Comparison of ENCODE assay signal across 24 mouse cellular contexts in the genomic region with DNA sequence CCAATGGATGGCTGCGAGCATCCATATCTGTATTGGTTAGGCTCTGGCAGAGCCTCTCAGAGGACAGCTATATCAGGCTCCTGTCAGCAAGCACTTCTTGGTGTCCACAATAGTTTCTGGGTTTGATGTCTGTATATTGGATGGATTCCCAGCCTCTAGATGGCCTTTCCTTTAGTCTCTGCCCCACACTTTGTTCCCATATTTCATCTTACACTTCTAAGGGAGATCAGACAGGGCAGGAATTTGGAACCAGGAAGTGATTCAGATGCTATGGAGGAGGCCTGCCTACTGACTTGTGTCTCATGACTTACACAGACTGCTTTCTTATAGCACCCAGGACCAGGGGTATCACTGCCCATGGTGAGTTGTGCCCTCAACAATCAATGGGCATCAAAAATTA.
DNase-seq lines count a peak whose midpoint lies in the region; ATAC-seq and TF ChIP-seq lines count a peak whose summit lies in the region.
"Had no signal": no experiment of that assay in that cellular context is flagged by ENCODE, and none has a peak within 500 bp of the region (broad histone marks: within the 10 kb centered on the region; RNA-seq: fewer than 3 reads in every experiment).

No protein-coding gene starts in this region.

- H3K4me3 ChIP-seq in heart, embryonic 15.5 days, result no peak overlapping the region
- H3K4me3 ChIP-seq in lung, embryonic 14.5 days (ENCODE audit: low read depth, low read length), result no peak overlapping the region
- H3K4me3 ChIP-seq in lung, embryonic 16.5 days (ENCODE audit: low read length), result no peak overlapping the region
- H3K4me3 ChIP-seq: embryonic facial prominence, embryonic 10.5 days; embryonic facial prominence, embryonic 12.5 days; forebrain, embryonic 13.5 days; forebrain, embryonic 15.5 days had no signal

- WGBS in heart, embryonic 15.5 days, result 18% methylated on average over 1 of the region's 1 CpGs
- WGBS in lung, embryonic 14.5 days, result 53% methylated on average over 1 of the region's 1 CpGs
- WGBS in lung, embryonic 16.5 days, result 50% methylated on average over 1 of the region's 1 CpGs

- no peak overlapping the region for H3K27ac ChIP-seq in heart, embryonic 15.5 days
- no peak overlapping the region for H3K27ac ChIP-seq in lung, embryonic 14.5 days (ENCODE audit: low read depth)
- no peak overlapping the region for H3K27ac ChIP-seq in lung, embryonic 16.5 days (ENCODE audit: low read length)
- H3K27ac ChIP-seq: embryonic facial prominence, embryonic 10.5 days; embryonic facial prominence, embryonic 12.5 days; forebrain, embryonic 13.5 days; forebrain, embryonic 15.5 days had no signal

- H3K27me3 ChIP-seq in heart, embryonic 15.5 days, result no peaks in the 10 kb centered on the region
- H3K27me3 ChIP-seq in lung, embryonic 14.5 days (ENCODE audit: insufficient read depth, low read length), result no peaks in the 10 kb centered on the region
- no peaks in the 10 kb centered on the region for H3K27me3 ChIP-seq in lung, embryonic 16.5 days (ENCODE audit: control insufficient read depth, insufficient read depth, low read depth, low read length)
- H3K27me3 ChIP-seq: CH12.LX; embryonic facial prominence, embryonic 12.5 days; forebrain, embryonic 13.5 days; forebrain, embryonic 15.5 days; Patski had no signal

- H3K9ac ChIP-seq in heart, embryonic 15.5 days, result no peak overlapping the region
- H3K9ac ChIP-seq in lung, embryonic 14.5 days, result no peak overlapping the region
- no peak overlapping the region for H3K9ac ChIP-seq in lung, embryonic 16.5 days (ENCODE audit: low read length)
- H3K9ac ChIP-seq: embryonic facial prominence, embryonic 12.5 days; forebrain, embryonic 13.5 days; forebrain, embryonic 15.5 days had no signal

- H3K9me3 ChIP-seq in heart, embryonic 15.5 days (replicated peaks), result no peaks in the 10 kb centered on the region
- H3K9me3 ChIP-seq in lung, embryonic 14.5 days (ENCODE audit: low read depth, low read length), result no peaks in the 10 kb centered on the region
- H3K9me3 ChIP-seq in lung, embryonic 16.5 days (ENCODE audit: control insufficient read depth, low read length), result no peaks in the 10 kb centered on the region
- H3K9me3 ChIP-seq: embryonic facial prominence, embryonic 10.5 days; embryonic facial prominence, embryonic 12.5 days; forebrain, embryonic 13.5 days; forebrain, embryonic 15.5 days had no signal

- peak; percentile 39; the same call in 1 of the 2 replicates for ATAC-seq in heart, embryonic 15.5 days (replicated peaks; ENCODE audit: insufficient number of reproducible peaks, insufficient read depth, low FRiP score, low read depth)
- peak; percentile 77; the same call in 1 of the 2 replicates for ATAC-seq in lung, embryonic 14.5 days (ENCODE audit: insufficient read depth)
- ATAC-seq in lung, embryonic 16.5 days (ENCODE audit: low read depth), result peak; percentile 75; the same call in 1 of the 2 replicates
- ATAC-seq: activated CD4-positive, CD25-positive, alpha-beta regulatory T cell, adult 4 months; CD4-positive, CD25-positive, alpha-beta regulatory T cell, adult 4 months; forebrain, embryonic 13.5 days; forebrain, embryonic 15.5 days; Patski had no signal

- no peak for TF ChIP-seq CTCF in lung, embryonic 14.5 days (IDR thresholded peaks at IDR 0.05; ENCODE audit: low read depth)

- DNase-seq in heart, postnatal 4 days, result no peak
- DNase-seq in lung, embryonic 14.5 days, result peak; percentile 67
- DNase-seq in lung, postnatal 14 days, result no peak
- DNase-seq in lung, postnatal 36 days, result no peak
- DNase-seq: adrenal gland, adult 8-10 months; adrenal gland, postnatal 14 days; adrenal gland, postnatal 36 days; B cell, adult 2 months; cerebellum, adult 11-12 months; cerebellum, adult 2 months; cerebellum, adult 9-10 months; cerebellum, postnatal 10 days; cerebellum, postnatal 25 days had no signal

- no peaks in the 10 kb centered on the region for H3K36me3 ChIP-seq in heart, embryonic 15.5 days
- no peaks in the 10 kb centered on the region for H3K36me3 ChIP-seq in lung, embryonic 14.5 days (ENCODE audit: insufficient read depth)
- no peaks in the 10 kb centered on the region for H3K36me3 ChIP-seq in lung, embryonic 16.5 days (ENCODE audit: control insufficient read depth, insufficient read depth, low read length)
- H3K36me3 ChIP-seq: embryonic facial prominence, embryonic 10.5 days; embryonic facial prominence, embryonic 12.5 days; forebrain, embryonic 15.5 days; G1E had no signal

- H3K4me2 ChIP-seq in heart, embryonic 15.5 days, result no peak overlapping the region
- no peak overlapping the region for H3K4me2 ChIP-seq in lung, embryonic 14.5 days
- no peak overlapping the region for H3K4me2 ChIP-seq in lung, embryonic 16.5 days (ENCODE audit: low read depth, low read length)
- H3K4me2 ChIP-seq: embryonic facial prominence, embryonic 12.5 days; forebrain, embryonic 13.5 days; forebrain, embryonic 15.5 days had no signal

- H3K4me1 ChIP-seq in heart, embryonic 15.5 days (replicated peaks), result peaks cover 9% of the 10 kb centered on the region; the same call in 1 of the 2 replicates
- no peaks in the 10 kb centered on the region for H3K4me1 ChIP-seq in lung, embryonic 14.5 days (ENCODE audit: insufficient read depth)
- H3K4me1 ChIP-seq in lung, embryonic 16.5 days (replicated peaks; ENCODE audit: control insufficient read depth, insufficient read depth, low read length), result no peaks in the 10 kb centered on the region
- H3K4me1 ChIP-seq: forebrain, embryonic 13.5 days; forebrain, embryonic 15.5 days had no signal
